Mouse (Mus musculus) gastrocnemius, adult 8-10 months (tissue): ENCODE results near the gene Atxn7l3b. TPM values are rescaled to one million over a fixed set of nuclear protein-coding genes. Genes with fewer than 3 reads are reported as not detected.
"Not testable (repeated sequence)": the region's sequence is repeated elsewhere in the genome, so short reads cannot be mapped to it uniquely, and the experiment has no call there.

Experiments used
- DNase-seq, 2 experiments: peaks; one replicate each; pipeline ENCODE4 v3.0.0; 2022; ENCODE audit warnings: low spot score in 2 of 2
- total RNA-seq, 4 experiments: library from RNA; stranded (reverse); gene quantifications; 2 replicates each; pipeline ENCODE4 v1.2.4; 2022

Atxn7l3b gene
- 10 to 100 TPM in 2 of 4 experiments, 1 to 10 TPM in 2; 8.7 to 12.7 (median 10.7) TPM for total RNA-seq

DNA sequence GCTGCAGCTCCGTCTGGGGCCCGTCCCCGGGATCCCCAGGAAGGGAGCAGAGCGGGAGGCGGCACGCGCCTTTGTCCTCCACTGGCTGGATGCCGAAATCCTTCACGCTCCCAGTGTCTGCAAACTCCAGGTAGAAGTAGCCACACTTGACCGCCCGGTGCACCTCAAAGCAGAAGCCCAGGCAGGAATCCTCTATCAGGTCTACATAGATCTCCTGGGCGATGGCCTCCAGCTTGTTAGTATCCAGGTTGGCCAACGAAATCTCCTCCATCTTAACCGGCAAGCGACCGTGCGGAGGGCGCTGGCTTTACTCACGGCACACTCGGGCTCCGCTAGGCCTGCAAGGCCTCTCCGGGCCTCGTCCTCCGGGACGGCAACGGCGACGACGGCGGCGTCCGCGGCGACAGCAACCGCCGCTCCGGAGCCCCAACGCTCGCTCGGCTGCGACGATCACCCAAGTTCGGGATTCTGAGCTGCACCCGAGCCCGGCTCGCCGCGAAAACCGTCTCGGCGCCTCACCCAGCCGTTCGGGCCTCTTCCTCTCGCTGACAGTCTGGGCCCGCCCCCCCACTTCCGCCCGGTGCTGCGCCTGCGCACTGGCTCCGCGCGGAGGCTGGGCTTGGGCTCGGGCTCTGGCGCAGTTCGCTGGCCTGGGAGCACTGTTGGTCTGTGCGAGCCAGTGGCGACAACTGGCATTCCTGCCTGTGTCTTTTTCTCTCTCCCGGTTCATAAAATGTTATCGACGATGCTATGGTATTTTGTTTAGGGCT is at the start of gene Atxn7l3b:
Gene Atxn7l3b (minus strand): TSS at position 550 of the 770 bp plus-strand sequence.
- DNase-seq, result peak; percentile 92 to 93

DNA sequence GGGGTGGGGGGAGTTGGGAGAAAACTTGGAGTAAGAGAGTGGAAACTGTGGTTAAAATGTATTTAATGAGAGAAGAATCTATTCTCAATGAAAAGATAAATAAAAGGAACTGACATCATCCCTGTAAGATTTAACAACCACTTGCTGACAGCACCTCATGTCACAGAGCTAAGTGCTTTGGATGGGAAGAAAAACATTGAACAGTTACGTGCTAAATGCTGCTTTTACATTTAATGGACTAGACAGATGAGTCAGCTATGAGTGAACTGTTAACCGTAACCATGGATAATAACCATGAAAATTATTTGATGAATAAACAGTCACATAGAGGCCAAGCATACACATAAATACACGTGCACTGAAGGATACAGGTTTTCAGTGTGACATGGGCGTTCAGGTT is 48.8 kb upstream of the Atxn7l3b start:
- no peak for DNase-seq

DNA sequence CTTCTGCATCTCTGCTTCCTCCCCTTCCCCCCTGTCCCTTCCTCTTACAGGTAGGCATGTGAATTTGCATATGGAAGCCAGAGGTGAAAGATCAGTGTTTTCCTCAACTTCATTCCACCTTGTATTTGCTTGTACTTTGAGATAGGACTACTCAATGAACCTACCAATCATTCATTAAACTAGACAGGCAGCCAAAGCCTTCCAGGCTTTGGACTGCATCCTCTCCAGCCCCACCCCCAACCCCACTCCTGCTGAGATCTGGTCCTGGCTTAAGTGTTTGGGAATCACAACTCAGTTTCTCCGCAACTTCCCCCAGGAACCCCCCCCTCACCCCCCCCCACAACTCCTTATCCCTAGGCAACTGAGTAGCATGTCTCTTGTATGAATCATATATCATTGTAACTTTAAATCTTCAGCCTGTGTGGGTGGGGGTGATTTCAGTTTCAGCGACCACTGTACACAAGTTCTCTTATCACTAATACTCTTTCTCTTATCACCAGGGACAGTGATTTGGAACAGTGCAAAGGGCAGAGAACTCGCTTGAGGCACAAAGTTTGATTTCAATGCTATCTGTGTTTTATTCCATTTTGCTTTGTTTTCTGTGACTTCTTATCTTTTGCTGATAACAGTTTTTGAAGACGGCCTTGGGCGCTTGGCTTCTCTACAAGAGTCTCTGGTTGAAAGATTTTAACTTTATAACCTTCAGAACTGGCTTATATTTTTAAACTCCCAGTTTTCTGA is 44.7 kb upstream of the Atxn7l3b start:
- DNase-seq, result no peak

DNA sequence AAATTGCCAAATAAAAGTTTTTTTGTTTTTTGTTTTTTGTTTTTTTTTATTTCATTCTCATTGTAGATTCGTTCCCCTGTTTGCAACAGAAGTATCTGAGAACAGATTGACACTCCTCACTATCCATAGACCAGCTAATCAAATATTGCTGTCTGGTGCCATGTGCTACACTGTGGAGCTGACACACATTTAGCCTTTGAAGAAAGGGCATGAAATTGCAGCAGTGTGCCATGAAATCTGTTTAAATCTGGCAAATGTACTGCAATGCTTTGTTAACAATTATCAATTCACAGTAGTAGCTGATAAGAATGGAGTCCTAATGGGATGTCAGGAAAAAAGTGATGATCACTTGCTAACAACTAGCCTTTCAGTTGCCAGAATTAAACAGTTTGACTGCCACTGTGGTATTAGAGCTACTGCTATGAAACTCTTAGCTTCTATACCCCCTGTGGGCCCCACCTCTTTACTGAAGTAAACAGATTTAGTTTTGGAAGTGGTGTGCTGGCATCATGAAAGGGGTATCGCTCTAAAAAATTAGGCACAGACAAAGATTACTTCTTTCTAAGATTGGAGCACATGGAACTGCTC is 41.3 kb upstream of the Atxn7l3b start:
- DNase-seq, result no peak

DNA sequence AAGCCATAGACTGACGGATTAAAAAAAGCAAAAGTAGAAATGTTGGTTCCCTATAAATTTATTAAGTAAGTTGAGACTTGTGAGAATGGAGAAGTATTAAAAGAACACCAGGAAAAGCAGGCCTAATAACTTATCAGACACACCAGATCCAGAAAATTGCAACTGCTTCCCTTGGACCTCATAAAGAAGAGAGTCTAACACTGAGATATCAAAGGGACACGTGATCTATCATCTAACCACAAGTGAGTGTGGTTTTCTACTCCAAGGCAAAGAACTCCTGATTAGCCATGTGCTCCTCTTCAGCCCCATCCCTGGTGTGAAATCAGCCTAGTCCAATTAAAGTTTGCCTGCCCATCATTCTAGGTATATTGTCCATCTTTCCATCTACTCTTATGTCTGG is 38.8 kb upstream of the Atxn7l3b start:
- no peak for DNase-seq

DNA sequence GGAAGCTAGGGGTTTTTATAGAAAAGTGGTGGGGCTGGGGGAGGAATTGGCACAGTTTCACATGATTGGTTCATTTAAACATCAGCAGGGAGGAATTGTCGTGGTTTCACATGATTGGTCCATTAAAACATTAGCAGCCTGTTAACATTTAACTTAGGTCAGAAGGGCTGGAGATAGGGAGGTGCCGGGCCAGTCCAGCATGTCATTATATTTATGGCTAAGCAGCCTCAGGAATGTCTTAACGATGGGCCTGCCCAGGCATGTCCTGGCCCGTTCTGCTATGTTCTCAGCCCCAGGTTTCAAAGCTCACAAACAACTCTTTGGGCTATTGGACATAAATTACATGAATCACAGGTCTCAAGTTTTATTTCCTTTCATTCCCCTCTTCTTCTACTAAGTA is 33.4 kb upstream of the Atxn7l3b start:
- DNase-seq, result not testable (repeated sequence)

DNA sequence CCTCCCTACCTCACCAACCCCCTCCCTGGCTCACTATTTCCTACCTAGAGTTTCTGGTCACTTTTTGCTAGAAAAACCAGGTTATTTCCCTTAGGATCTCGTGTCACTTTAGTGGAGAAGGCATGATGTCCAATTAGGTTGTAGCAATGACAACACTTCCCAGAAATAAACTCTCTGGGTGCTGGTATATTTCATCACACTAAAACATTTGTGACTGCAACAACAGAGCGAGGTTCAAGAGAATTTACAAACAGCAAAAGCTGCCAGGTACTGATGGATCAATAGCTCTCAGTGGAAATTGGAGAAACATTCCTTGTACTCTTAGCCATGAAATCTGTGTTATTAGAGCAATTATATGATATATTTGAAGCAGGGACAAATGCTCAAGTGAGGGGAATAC is 25.3 kb upstream of the Atxn7l3b start:
- no peak for DNase-seq

DNA sequence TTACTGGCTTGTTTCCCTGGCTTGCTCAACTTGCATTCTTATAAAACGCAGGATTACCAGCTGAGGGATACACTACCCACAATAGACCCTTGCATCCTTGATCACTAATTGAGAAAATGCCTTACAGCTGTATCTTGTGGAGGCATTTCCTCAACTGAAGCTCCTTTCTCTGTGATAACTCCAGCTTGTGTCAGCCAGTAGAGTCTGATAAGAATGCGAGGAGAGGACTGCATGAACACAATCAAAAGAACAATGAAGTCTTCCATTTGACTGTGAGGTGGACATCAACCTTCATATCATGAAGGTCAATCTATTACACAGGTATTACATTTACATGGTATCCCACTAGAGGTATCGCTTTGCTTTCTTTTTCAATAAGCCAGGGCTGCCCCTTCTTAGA is 19.7 kb upstream of the Atxn7l3b start:
- DNase-seq, result no peak

DNA sequence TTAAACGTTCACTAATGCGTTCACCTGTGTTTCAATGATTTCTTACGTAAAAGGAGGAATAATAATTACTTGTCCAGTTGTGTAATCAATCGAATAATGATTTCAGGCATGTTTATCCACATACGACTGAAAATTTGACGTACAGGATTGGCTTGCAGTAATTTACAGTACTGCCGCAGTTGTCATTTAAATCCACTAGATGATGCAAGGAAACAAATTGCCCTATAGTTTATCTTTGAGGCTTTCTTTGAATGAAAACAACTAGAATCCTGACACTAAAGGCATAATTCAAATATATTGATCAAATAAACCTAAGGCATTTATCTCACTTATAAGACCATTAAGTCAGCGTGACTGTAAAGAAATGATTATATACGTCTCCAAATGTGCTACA is 418 bp upstream of the Atxn7l3b start:
- no peak for DNase-seq

DNA sequence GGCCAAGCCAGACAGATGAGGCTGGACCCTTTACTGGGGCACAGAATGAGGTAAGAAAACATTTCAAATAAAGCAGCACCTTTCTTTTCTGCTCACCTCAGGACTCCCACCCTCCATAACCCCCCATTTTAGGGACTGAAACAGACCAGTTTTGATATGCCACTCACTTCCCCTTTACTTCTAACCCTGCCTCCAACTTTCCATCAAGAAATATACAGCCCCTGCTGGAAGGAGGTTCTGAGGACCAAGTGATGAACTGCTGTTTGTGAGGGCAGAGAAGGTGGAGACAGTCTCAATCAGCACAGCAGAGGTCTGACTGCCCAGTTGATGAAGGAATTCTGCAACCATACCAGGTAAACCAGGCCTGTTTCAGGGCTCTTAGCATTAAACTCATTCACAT is 1.8 kb downstream of the Atxn7l3b start:
- DNase-seq, result no peak

DNA sequence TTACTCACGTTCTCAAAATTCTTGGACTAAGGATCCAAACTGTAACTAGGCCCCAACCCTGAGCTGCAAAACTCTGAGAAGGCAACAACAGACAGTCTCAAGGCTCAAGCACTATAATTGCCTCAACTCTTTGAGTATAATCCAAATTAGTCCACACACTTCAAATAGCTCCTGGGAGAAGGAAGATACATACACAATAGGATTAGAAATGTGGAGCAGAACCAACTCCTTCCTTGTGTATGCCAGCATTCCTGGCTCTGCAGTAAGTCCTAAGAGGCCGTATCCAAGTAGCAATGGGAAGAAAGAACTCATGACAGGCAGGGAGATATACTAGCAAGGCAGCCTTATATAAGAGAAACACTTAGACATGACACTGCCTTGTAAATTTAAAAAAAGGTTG is 2.5 kb downstream of the Atxn7l3b start:
- DNase-seq, result no peak

DNA sequence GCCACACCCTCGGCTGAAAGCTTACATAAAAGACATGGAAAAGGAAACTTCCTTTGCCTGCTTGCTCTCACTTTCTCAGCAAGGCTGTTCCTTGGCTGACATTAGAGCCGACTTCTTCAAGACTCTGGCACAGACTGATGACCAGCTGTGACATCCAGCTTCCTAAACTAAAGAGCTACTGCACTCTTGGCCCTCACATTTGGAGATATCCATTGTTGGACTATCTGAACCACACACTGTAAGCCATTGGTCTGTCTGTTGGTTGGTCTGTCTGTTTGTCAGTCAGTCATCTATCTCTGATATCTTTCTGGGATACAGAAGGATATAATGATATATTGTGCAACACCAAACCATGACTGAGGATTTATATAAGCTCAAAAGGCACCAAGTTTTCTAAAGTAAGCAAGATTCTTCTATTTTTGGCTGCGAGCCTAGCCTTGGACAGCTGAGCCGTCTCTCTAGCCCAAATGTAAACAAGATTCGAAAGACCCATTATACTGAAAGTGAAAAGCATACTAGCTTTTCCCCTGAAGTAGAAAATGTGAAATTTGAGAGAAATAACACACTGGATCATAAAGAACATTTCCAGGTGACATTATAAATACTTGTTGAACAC is 12.1 kb downstream of the Atxn7l3b start:
- no peak for DNase-seq

DNA sequence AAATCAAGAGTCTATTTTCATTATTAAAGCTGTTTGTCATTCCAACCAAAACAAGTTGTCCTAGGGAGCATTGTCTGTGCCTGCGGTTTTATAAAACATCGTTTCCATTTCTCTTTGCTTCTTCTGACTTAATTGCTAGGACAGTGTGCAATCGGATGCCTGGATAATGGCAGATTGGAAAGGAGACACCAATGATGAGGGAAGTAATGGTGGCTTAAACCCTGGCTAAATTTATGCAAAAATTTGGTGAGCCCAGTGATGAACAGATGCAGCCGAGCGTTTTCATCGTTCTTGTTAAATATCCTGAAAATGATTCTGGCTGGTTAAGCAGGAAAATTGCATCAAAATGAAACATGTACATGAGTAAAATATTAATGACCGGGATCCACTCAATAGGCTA is 28.6 kb downstream of the Atxn7l3b start:
- no peak for DNase-seq

DNA sequence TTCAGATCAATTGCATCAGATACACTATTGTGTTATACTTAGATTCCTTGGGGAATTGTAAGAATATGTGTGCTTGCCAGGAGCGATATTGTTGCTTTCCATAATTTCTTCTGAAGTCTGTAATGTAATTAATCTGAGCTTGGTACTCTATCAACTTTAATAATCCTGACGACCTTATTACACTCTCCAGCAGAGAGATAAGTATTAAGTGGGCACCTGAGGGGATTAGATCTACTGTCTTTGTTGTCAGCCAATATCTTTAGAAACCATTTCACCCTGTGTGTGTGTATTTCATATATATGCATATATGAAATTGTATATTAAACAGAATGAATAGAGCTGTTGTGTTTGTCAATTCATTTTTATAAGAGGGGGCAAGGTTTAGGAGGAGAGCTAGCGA is 29.0 kb downstream of the Atxn7l3b start:
- no peak for DNase-seq

DNA sequence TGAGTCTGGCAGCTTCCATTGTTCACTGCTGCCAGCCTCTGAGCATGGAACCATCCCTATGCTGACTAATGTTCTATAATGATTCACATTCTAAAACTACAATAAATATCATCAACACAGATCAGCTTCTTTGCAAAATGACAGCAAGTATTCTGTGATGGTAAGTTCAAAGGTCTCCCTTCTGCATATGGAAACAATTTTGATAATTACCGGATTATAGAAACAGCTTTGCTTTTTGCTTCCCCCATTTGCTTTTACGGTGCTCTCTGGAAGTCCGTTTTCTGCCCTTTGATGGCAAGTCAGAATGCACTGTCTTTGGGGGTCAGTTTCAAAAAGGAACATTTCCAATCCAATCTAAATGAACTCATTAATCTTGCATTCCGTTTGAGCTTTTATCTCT is 32.2 kb downstream of the Atxn7l3b start:
- no peak for DNase-seq

DNA sequence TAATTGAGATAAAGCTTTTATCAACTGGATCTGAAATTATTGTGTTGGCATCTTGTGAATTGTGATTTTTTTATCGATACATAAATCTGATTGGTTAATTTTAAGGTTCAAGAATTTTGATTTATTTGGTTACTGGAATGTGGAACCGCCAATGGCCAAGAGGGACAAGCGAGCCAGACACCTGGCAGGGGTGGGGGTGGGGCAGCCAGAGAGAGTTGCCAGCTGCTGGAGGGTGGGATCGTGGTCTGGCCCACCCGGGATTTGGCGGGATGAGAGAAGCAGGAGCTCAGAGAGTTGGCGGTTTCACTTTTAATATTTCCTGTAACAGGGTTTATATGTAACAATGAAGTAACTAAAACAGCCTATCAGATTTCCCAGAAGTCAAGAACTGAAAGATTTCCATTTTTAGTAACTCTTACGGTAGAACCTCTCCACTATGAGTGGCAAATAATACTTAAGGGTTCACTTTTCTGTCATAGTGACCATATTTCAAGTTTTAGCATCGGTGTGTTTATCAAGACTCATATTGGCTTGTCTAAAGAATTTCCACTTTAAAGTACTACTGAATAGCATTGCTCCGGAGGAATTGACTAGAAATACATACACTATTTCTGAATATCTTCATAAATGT is 35.1 kb downstream of the Atxn7l3b start:
- DNase-seq, result no peak

DNA sequence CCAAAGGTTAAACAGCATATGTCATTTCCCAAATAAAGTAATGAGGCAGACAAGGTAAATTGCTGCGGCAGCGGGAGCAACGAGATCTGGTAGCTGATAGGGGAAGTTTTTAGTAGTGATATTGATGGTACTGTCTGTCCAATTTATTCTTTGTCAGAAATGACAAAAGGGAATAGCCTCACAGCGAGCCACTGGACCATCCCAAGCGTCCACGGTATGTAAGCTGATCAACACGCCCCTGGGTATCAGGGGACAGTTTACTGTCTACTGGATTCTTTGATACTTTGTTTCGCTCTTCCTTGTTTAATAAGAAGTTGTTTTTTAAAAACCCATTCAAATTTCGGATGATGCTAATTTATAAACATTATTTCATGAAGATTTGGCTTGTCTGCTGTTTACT is 44.7 kb downstream of the Atxn7l3b start:
- DNase-seq, result no peak

DNA sequence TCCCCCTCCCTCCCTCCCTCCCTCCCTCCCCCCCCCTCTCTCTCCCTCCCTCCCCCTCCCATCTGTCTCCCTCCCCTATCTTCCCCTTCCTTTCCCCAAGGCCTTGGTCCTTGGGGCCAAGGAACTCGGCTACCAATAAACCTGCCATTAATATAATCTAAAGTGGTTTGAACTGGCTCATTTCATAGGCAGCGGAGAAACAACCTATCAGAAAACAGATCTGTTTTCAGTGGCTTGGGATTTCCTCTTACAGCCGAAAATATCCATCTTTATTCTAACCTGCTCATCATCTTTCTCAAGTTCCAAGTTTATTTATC is 45.2 kb downstream of the Atxn7l3b start:
- DNase-seq, result no peak

DNA sequence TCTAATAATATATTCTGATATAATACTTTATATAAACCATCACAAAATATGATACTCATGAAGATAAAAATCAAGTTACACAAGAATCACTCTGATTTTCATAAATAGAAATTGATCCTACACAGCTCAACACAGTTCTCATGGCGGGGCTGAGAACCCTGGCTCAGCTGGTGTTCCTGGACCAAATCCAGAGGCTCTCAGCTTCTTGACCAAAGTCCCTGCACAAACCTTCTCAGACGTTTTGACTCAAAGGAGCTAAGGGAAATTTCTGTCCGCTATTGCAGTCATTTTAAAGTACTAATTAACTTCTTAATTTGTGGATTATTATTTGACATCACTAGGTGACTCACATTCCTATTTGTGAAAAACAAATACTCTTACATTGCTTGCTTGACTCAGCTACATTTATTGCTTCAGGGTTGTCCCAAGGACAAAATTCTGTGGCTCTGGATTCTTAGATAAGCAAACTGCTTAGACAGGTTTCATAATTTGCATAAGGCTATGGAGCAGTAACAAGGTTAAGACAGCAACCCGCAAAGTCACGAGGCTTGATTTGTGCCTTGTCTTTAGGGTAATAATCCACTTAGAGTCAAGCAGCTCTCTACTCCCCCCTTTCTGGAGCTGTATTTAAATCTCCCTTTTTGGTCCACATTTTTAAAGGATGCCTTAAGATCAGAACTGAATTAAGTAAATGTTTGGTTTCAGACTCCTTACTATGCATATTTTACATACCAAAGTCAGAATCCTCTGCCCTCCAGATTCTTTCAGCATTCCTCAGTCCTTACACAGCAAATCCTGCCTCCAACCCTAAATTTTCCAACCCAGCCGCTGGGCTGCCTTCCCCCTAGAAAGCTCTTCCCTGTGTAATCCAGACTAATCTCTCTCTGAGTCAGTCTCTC is 45.8 kb downstream of the Atxn7l3b start:
- DNase-seq, result no peak

DNA sequence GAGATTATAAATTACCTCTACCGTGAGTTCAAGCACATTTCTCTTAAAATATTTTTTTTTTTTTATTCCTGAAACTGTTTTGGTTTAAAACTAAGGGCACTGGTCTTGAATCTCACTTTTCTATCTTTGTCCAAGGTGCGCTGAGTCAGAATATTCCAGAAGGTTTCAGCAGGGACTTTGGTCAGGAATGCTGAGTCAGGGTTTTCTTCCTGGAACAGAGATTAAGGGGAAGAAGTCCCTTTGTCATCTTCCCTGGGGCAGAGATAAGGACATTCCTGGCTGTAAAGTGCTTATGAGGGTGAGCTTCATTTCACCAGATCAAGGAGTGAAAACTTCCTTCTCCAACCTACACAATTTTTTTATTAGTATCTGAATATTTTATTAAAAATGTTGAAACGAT is 46.7 kb downstream of the Atxn7l3b start:
- no peak for DNase-seq
